ENCODE assay signal across 20 mouse cellular contexts in genomic region chr13:112130220-112130619, GRCm38 (mm10).
DNase-seq lines count a peak whose midpoint lies in the region; ATAC-seq lines count a peak whose summit lies in the region.
"Had no signal": no experiment of that assay in that cellular context is flagged by ENCODE, and none has a peak within 500 bp of the region (broad histone marks: within the 10 kb centered on the region; RNA-seq: fewer than 3 reads in every experiment).

No protein-coding gene starts in this region.

- peak; percentile 74 for DNase-seq in adrenal gland, adult 2 months
- no peak for DNase-seq in adrenal gland, adult 18-20 months (ENCODE audit: low spot score in 2 of 2)
- peak; percentile 59 for DNase-seq in 416B (ENCODE audit: low read depth)
- DNase-seq in forebrain, embryonic 11.5 days (ENCODE audit: low spot score), result no peak
- no peak for DNase-seq in testis, postnatal 10 days (ENCODE audit: low spot score)
- DNase-seq: cerebellum, adult 8-10 months; gastrocnemius, postnatal 10 days; heart, adult 2 months; heart, postnatal 36 days; retina, postnatal 1 day; right cerebral cortex, postnatal 4 days had no signal

- H3K9ac ChIP-seq in forebrain, embryonic 11.5 days (ENCODE audit: low read length), result no peak overlapping the region
- H3K9ac ChIP-seq: forebrain, embryonic 13.5 days; limb, embryonic 12.5 days; midbrain, embryonic 15.5 days had no signal

- H3K4me2 ChIP-seq in forebrain, embryonic 11.5 days (ENCODE audit: low read depth, low read length, severe bottlenecking), result no peak overlapping the region
- H3K4me2 ChIP-seq: forebrain, embryonic 13.5 days; limb, embryonic 12.5 days; midbrain, embryonic 15.5 days had no signal

- H3K27me3 ChIP-seq in forebrain, embryonic 11.5 days (ENCODE audit: control insufficient read depth, insufficient read depth, low read length), result no peaks in the 10 kb centered on the region
- H3K27me3 ChIP-seq: midbrain, embryonic 15.5 days had no signal

- no peaks in the 10 kb centered on the region for H3K9me3 ChIP-seq in forebrain, embryonic 11.5 days (ENCODE audit: control insufficient read depth, low read length)
- H3K9me3 ChIP-seq: embryonic facial prominence, embryonic 10.5 days; forebrain, embryonic 13.5 days; G1E; limb, embryonic 12.5 days; midbrain, embryonic 15.5 days had no signal

- no peak overlapping the region for H3K27ac ChIP-seq in forebrain, embryonic 11.5 days (ENCODE audit: low read depth, low read length)
- H3K27ac ChIP-seq: embryonic facial prominence, embryonic 10.5 days; forebrain, embryonic 13.5 days; heart, adult 2 months; limb, embryonic 12.5 days; midbrain, embryonic 15.5 days had no signal

- H3K36me3 ChIP-seq in forebrain, embryonic 11.5 days (ENCODE audit: control insufficient read depth, insufficient read depth, low read length), result no peaks in the 10 kb centered on the region
- H3K36me3 ChIP-seq: embryonic facial prominence, embryonic 10.5 days; G1E; limb, embryonic 12.5 days; midbrain, embryonic 15.5 days had no signal

- no peaks in the 10 kb centered on the region for H3K4me1 ChIP-seq in forebrain, embryonic 11.5 days (replicated peaks; ENCODE audit: control insufficient read depth, insufficient read depth, low read length)
- H3K4me1 ChIP-seq: midbrain, embryonic 15.5 days had no signal

- 87% methylated on average over 4 of the region's 4 CpGs for WGBS in forebrain, embryonic 11.5 days

- peak; percentile 71 for ATAC-seq in common myeloid progenitor, adult 5-6 weeks (replicated peaks; ENCODE audit: low read depth, poor library complexity, severe bottlenecking)
- peak; percentile 77 for ATAC-seq in megakaryocyte, adult 5-6 weeks (ENCODE audit: poor library complexity, severe bottlenecking)
- ATAC-seq in forebrain, embryonic 11.5 days (replicated peaks; ENCODE audit: low FRiP score), result no peak
- ATAC-seq: activated CD4-positive, CD25-positive, alpha-beta regulatory T cell, adult 4 months; forebrain, embryonic 13.5 days; intestine, embryonic 16.5 days; midbrain, embryonic 15.5 days had no signal

- H3K4me3 ChIP-seq in forebrain, embryonic 11.5 days (ENCODE audit: low read depth, low read length), result no peak overlapping the region
- H3K4me3 ChIP-seq: embryonic facial prominence, embryonic 10.5 days; forebrain, embryonic 13.5 days; heart, adult 2 months; limb, embryonic 12.5 days; midbrain, embryonic 15.5 days had no signal

Comparison
In these comparisons a context has a peak if more than half of its experiments do, and no peak if none do; other contexts are left out.
1. DNase-seq: peak in adrenal gland, adult 2 months (single experiment) and 416B (single experiment); none in adrenal gland, adult 18-20 months (0 of 2), forebrain, embryonic 11.5 days (single experiment) and testis, postnatal 10 days (single experiment).